Mouse (Mus musculus): ENCODE data around the gene E2f4. TPM values are rescaled to one million over a fixed set of nuclear protein-coding genes. Genes with fewer than 3 reads are reported as not detected.
A peak's percentile ranks its signal among the peaks of the same experiment; 100 is the strongest.

The E2f4 gene
- polyA plus RNA-seq, 1 experiment from 2014 or later, result 51.7 TPM

DNA sequence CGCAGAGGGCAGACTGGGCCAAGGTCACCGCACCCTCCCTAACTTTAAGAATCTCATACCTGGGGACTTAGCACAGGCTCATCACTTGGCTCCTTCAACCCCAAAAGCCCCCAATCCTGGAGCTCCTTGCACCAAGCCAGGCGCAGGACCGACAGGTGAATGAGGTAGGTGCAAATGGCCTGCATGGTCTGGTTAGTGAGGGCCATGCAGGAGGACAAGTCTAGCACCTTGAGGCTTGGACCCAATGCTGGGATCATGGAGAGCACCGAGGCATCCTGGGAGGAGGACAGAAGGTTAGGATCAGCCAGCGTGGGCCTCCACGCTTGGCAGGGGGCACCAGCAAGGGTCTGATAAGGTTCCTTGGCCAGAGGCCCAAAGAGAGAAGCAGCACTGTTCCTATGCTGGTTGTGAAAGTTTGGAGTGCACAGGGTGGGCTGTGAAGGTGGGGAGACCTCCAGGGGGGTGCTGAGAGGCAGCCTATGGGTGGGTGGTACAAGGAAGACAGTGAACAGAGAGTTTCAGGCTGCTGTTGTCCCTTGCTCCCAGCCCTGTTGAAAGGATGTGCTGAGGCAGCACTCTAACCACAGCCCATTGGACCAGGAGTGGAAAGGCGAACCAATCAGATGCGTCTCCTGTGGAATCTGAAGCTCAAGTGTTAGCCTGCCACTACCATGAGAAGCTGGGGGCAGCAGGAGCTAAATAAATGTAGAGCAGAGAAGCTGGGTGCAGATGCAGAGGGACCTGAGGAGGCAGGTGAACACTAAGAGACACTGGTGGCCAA is 16.3 kb downstream of the E2f4 start:
- ATAC-seq (ENCODE audit: low FRiP score, low TSS enrichment) (no peak), DNase-seq (no peak)
- Histone ChIP-seq H3K36me3 (ENCODE audit: control insufficient read depth, insufficient read depth, low read length) (peaks cover 77% of the 10 kb centered on the region), H3K9ac (replicated peaks; ENCODE audit: low read length) (no peak overlapping the region), H3K27ac (replicated peaks; ENCODE audit: low read depth, low read length) (no peak overlapping the region), H3K27me3 (ENCODE audit: control insufficient read depth, insufficient read depth, low read length) (no peaks in the 10 kb centered on the region), H3K4me3 (replicated peaks; ENCODE audit: low read depth, low read length) (no peak overlapping the region), H3K4me1 (ENCODE audit: control insufficient read depth, insufficient read depth, low read length) (no peaks in the 10 kb centered on the region), H3K9me3 (ENCODE audit: control insufficient read depth, low read length) (no peaks in the 10 kb centered on the region), H3K4me2 (ENCODE audit: low read length) (no peak overlapping the region)
- 85% methylated on average over 9 of the region's 9 CpGs for WGBS

DNA sequence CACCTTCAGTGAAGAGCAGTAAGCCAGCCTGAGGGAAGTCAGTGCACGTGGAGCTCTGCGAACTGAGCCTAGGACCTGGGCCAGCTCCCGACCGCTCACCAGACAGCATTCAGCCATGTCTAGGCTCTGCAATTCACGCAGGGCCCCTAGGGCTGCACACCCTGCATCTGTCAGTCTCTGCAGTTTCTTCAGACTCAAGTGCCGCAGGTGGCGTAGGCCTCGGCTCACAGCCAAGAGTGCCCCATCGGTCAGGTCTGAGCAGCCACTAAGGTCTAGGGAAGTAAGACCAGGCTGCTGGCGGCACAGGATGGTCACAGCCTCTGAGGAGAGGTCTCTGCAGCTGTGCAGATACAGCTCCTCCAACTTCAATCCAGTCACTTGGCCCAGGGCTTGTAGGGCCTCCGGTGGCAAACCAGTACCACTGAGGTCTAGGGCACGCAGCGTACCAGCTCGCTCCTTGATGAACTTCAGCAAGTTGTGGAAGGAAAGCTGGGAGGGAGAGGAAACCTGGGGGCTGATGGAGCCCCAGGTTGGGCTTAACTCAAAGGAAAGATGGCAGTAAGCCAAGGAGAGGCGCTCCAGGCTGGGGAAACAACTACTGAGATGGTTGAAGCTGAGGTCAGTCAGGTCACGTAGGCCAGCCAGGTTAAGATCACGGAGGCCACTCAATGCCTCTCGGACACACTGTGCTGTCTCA is 17.8 kb downstream of the E2f4 start:
- Histone ChIP-seq H3K36me3 (ENCODE audit: control insufficient read depth, insufficient read depth, low read length) (peaks cover 76% of the 10 kb centered on the region), H3K9ac (replicated peaks; ENCODE audit: low read length) (no peak overlapping the region), H3K27ac (replicated peaks; ENCODE audit: low read depth, low read length) (no peak overlapping the region), H3K4me2 (ENCODE audit: low read length) (no peak overlapping the region), H3K27me3 (ENCODE audit: control insufficient read depth, insufficient read depth, low read length) (no peaks in the 10 kb centered on the region), H3K4me1 (ENCODE audit: control insufficient read depth, insufficient read depth, low read length) (no peaks in the 10 kb centered on the region), H3K4me3 (replicated peaks; ENCODE audit: low read depth, low read length) (no peak overlapping the region), H3K9me3 (ENCODE audit: control insufficient read depth, low read length) (no peaks in the 10 kb centered on the region)
- DNase-seq (no peak), ATAC-seq (ENCODE audit: low FRiP score, low TSS enrichment) (no peak; the same call in 1 of the 2 replicates)
- 92% methylated on average over 18 of the region's 18 CpGs for WGBS

DNA sequence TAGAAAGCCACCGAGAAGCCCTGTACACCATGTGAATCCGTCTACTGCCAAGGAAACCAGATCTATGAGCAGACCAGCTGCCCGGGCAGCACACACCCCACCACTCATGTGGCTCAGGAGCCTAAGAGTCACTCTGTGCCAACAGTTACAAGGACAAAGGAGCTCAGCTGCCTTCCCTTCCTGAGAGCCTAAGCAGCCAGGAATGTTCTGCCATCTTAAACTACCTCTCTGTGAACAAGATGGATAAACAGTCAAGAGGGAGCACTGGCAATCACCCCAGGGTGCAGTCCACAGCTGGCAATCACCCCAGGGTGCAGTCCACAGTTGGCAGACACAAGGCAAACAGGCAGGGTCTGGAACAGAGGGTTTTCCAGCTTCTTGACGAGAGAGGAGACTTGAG is 20.5 kb downstream of the E2f4 start:
- no peak overlapping the region for H3K4me3 ChIP-seq (replicated peaks; ENCODE audit: low read depth, low read length)
- DNase-seq, result no peak
- no peaks in the 10 kb centered on the region for H3K9me3 ChIP-seq (ENCODE audit: control insufficient read depth, low read length)
- no peak overlapping the region for H3K9ac ChIP-seq (replicated peaks; ENCODE audit: low read length)
- H3K4me1 ChIP-seq (ENCODE audit: control insufficient read depth, insufficient read depth, low read length), result no peaks in the 10 kb centered on the region
- WGBS, result 89% methylated on average over 4 of the region's 4 CpGs
- ATAC-seq (ENCODE audit: low FRiP score, low TSS enrichment), result no peak
- H3K4me2 ChIP-seq (ENCODE audit: low read length), result no peak overlapping the region
- H3K27me3 ChIP-seq (ENCODE audit: control insufficient read depth, insufficient read depth, low read length), result no peaks in the 10 kb centered on the region
- H3K36me3 ChIP-seq (ENCODE audit: control insufficient read depth, insufficient read depth, low read length), result peaks cover 69% of the 10 kb centered on the region
- H3K27ac ChIP-seq (replicated peaks; ENCODE audit: low read depth, low read length), result no peak overlapping the region

DNA sequence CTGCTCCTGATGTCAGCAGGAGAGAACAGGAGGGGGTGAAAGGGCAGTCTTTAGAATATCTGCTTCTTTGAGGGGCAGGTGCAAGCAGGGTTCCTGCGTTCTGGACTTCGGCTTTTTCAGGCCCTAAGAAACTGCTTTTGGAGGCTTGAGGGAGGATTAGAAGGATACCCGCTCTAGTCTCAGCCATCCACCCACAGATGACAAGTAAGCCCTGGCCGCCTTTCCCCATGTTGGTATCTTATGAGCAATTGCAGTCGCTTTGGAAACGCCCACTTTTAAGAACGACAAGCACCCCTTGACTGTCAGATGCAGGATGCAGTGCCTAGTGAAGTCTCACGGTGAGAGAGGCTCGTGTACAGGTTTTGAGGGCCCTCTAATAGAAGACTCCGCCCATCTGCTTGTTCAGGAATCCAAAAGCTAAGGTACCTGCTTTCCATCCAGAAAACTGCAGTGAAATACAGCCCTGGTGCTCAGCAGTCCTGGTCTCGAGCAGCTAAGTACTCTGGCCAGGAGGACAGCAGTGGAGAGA is 21.3 kb downstream of the E2f4 start:
- no peak for ATAC-seq (ENCODE audit: low FRiP score, low TSS enrichment)
- DNase-seq, result no peak
- Histone ChIP-seq H3K27ac (replicated peaks; ENCODE audit: low read depth, low read length) (no peak overlapping the region), H3K9me3 (ENCODE audit: control insufficient read depth, low read length) (no peaks in the 10 kb centered on the region), H3K36me3 (ENCODE audit: control insufficient read depth, insufficient read depth, low read length) (peaks cover 67% of the 10 kb centered on the region), H3K4me2 (ENCODE audit: low read length) (no peak overlapping the region), H3K4me3 (replicated peaks; ENCODE audit: low read depth, low read length) (no peak overlapping the region), H3K9ac (replicated peaks; ENCODE audit: low read length) (no peak overlapping the region), H3K4me1 (ENCODE audit: control insufficient read depth, insufficient read depth, low read length) (no peaks in the 10 kb centered on the region), H3K27me3 (ENCODE audit: control insufficient read depth, insufficient read depth, low read length) (no peaks in the 10 kb centered on the region)
- 81% methylated on average over 11 of the region's 11 CpGs for WGBS

DNA sequence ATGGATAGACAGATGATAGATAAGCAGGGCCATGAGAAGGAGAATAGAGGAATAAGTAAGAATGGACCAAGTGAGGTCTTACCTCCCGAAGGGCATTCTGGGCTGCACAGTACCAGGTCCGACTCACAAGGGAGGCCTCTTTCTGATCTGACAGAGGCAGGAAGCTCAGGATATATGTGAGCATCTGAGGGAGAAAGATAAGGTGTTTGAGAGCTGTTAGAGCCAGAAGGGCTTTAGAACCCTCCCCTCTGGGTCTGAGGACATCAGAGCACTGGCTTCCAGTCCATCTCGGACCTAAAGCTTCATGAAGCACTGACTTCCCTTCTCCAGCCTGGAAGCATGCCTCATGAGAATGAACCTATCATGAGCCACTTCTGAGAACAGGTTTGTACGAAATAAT is 25.7 kb downstream of the E2f4 start:
- WGBS, result 95% methylated on average over 4 of the region's 4 CpGs
- H3K4me3 ChIP-seq (replicated peaks; ENCODE audit: low read depth, low read length), result no peak overlapping the region
- peaks cover 16% of the 10 kb centered on the region for H3K4me1 ChIP-seq (ENCODE audit: control insufficient read depth, insufficient read depth, low read length)
- no peaks in the 10 kb centered on the region for H3K9me3 ChIP-seq (ENCODE audit: control insufficient read depth, low read length)
- H3K4me2 ChIP-seq (ENCODE audit: low read length), result no peak overlapping the region
- H3K27me3 ChIP-seq (ENCODE audit: control insufficient read depth, insufficient read depth, low read length), result no peaks in the 10 kb centered on the region
- no peak overlapping the region for H3K27ac ChIP-seq (replicated peaks; ENCODE audit: low read depth, low read length)
- no peak overlapping the region for H3K9ac ChIP-seq (replicated peaks; ENCODE audit: low read length)
- ATAC-seq (ENCODE audit: low FRiP score, low TSS enrichment) (no peak), DNase-seq (no peak)
- H3K36me3 ChIP-seq (ENCODE audit: control insufficient read depth, insufficient read depth, low read length), result peaks cover 34% of the 10 kb centered on the region

DNA sequence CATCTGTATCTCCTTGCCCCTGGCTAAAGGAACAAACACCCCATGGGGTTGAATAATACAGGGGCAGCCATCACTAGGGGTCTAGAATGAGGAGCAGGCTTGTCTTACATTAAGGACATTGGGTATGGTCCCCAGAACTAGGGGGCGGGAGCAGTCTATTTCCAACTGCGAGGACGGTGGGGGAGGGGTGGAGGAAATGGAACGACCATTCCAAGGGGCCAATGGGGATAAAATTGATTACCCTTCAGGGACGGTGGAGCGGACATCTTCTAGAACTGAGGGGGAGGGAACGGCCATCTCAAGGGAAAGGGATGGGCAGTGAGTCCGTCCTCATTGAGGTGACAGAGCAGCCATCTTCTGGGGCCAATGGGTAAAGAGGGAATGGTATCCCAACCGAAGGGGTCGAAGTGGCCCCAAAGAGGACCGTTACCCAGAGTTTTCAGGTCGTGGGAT is 28.2 kb downstream of the E2f4 start:
- ATAC-seq (ENCODE audit: low FRiP score, low TSS enrichment), result peak; percentile 60
- Histone ChIP-seq H3K4me1 (ENCODE audit: control insufficient read depth, insufficient read depth, low read length) (peaks cover 16% of the 10 kb centered on the region), H3K27ac (replicated peaks; ENCODE audit: low read depth, low read length) (peak overlapping the region; percentile 81), H3K4me2 (ENCODE audit: low read length) (peak overlapping the region; percentile 91), H3K36me3 (ENCODE audit: control insufficient read depth, insufficient read depth, low read length) (peaks cover 41% of the 10 kb centered on the region), H3K4me3 (replicated peaks; ENCODE audit: low read depth, low read length) (peak overlapping the region; percentile 88), H3K9ac (replicated peaks; ENCODE audit: low read length) (peak overlapping the region; percentile 93), H3K9me3 (ENCODE audit: control insufficient read depth, low read length) (no peaks in the 10 kb centered on the region), H3K27me3 (ENCODE audit: control insufficient read depth, insufficient read depth, low read length) (no peaks in the 10 kb centered on the region)
- DNase-seq, result peak; percentile 51
- under 1% methylated on average over 12 of the region's 12 CpGs for WGBS

DNA sequence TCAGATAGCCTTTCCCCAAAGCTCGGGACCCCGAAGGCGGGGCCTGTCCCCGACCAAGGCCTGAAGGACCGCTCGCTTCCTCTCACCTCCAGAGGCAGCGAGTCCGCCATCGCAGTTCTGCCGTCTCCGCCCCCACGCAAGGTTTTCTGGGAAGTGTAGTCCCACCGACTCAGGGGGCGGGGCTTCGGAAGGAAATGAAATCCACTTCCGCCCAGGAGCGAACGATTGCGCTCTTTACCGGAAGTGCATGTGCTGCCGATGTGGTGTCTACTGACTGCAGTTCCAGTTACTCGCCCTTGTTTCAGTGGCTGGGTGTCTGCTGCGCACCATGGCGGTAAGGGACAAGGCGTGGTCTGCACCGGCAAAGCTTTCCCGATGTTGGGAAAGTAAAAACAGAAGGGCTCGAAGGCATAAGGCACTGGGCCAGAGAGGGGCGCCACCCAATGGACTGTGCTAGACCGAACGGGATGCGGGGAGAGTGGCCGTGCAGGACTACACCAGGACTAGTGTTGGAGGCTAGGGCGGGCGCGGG is 28.7 kb downstream of the E2f4 start, which contains the start of the genes Lrrc29 and Tmem208:
Gene Lrrc29 (minus strand): TSS at position 138 of the 532 bp plus-strand sequence.
Gene Tmem208 (plus strand): TSS at position 214 of the 532 bp plus-strand sequence.
- peak; percentile 91 for ATAC-seq (ENCODE audit: low FRiP score, low TSS enrichment)
- H3K4me3 ChIP-seq (replicated peaks; ENCODE audit: low read depth, low read length), result peak within 1 kb of the TSS; percentile 88
- under 1% methylated on average over 36 of the region's 36 CpGs for WGBS
- peak; percentile 98 for DNase-seq
- peak within 1 kb of the TSS; percentile 81 for H3K27ac ChIP-seq (replicated peaks; ENCODE audit: low read depth, low read length)
- peak within 1 kb of the TSS; percentile 91 for H3K4me2 ChIP-seq (ENCODE audit: low read length)
- H3K27me3 ChIP-seq (ENCODE audit: control insufficient read depth, insufficient read depth, low read length), result no peaks in the 10 kb centered on the region
- H3K4me1 ChIP-seq (ENCODE audit: control insufficient read depth, insufficient read depth, low read length), result peaks cover 16% of the 10 kb centered on the region
- no peaks in the 10 kb centered on the region for H3K9me3 ChIP-seq (ENCODE audit: control insufficient read depth, low read length)
- H3K36me3 ChIP-seq (ENCODE audit: control insufficient read depth, insufficient read depth, low read length), result peaks cover 46% of the 10 kb centered on the region
- peak within 1 kb of the TSS; percentile 93 for H3K9ac ChIP-seq (replicated peaks; ENCODE audit: low read length)

DNA sequence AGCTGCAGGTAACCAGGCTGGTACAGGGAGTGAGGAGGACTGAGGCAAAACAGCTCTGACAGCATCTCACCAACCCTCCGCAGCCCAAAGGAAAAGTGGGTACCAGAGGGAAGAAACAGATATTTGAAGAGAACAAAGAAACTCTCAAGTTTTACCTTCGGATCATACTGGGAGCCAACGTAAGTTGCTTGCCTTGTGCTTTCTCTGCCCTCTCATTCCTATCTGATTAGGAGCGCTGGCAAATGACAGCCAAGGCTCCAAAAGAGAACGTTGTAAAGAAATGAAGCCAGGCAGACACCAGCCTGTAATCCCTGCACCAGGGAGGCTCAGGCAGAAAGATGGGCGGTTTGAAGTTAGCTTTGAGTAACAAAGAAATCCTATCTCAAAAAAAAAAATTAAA is 29.5 kb downstream of the E2f4 start:
- peak overlapping the region; percentile 88 for H3K4me3 ChIP-seq (replicated peaks; ENCODE audit: low read depth, low read length)
- H3K4me1 ChIP-seq (ENCODE audit: control insufficient read depth, insufficient read depth, low read length), result peaks cover 16% of the 10 kb centered on the region
- no peak for DNase-seq
- WGBS, result 45% methylated on average over 6 of the region's 6 CpGs
- peak overlapping the region; percentile 81; the same call in 1 of the 2 replicates for H3K27ac ChIP-seq (replicated peaks; ENCODE audit: low read depth, low read length)
- H3K27me3 ChIP-seq (ENCODE audit: control insufficient read depth, insufficient read depth, low read length), result no peaks in the 10 kb centered on the region
- peaks cover 54% of the 10 kb centered on the region for H3K36me3 ChIP-seq (ENCODE audit: control insufficient read depth, insufficient read depth, low read length)
- H3K4me2 ChIP-seq (ENCODE audit: low read length), result peak overlapping the region; percentile 91
- H3K9ac ChIP-seq (replicated peaks; ENCODE audit: low read length), result peak overlapping the region; percentile 93
- ATAC-seq (ENCODE audit: low FRiP score, low TSS enrichment), result no peak
- H3K9me3 ChIP-seq (ENCODE audit: control insufficient read depth, low read length), result no peaks in the 10 kb centered on the region
